Mouse (Mus musculus) G1E (cell line): Measurements from ENCODE around the gene Lrrc32.

ENCODE experiments used
- CTCF ChIP-seq: IDR thresholded peaks from 2 replicates; pipeline ENCODE4 v1.5.1; 2012; ENCODE audit warnings: low read depth, low read length, inconsistent platforms, mixed read lengths
- TAL1 ChIP-seq: conservative IDR thresholded peaks from 2 replicates; pipeline ENCODE4 v1.6.1; 2012; ENCODE audit warnings: low read depth, low read length, inconsistent platforms, mixed read lengths

DNA sequence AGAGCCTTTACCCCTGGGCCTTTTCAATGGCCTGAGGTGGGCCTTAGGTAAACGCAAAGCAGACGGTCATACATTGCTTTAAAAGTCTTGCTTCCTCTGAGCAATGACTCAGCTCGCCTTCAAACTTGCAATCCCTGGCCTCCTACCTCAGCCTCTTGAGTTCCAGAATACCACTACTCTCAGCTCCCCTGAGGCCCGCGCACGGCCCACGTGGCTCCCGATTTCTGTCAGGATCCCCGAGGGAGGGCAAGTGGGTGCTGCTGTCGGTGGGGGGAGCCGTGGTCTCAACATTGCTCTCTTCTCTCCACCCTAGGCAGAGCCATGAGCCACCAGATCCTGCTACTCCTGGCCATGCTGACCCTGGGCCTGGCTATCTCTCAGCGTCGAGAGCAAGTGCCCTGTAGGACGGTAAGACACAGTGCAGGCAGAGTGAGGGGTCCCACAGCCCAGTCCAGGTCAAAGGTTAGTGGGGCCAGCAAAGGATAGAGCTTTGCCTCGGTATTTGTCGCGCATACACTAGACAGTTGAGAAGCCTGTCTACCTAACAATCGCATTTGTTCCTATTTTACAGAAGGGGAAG is 4.9 kb downstream of the Lrrc32 start:
- TF ChIP-seq CTCF (no peak), TAL1 (no peak)
